Mouse (Mus musculus) mouse embryonic stem cell (cell line): Measurements from ENCODE around the gene Ubtf.

Source experiments
- in situ Hi-C, 2 experiments: fragments of 300-500 bp; cut with MboI; formaldehyde crosslinking; loops; 1 replicate in 1 of 2; 3 replicates in 1 of 2; pipeline ENCODE4 v1.14.3; 2019 to 2020; ENCODE audit warnings: low sequenced_read_pairs in 2 of 2, low pct_unique_long_range_greater_than_20kb in 1 of 2, mixed read lengths in 1 of 2; ENCODE audit not compliant: unreplicated experiment in 1 of 2

Gene Ubtf

GRCm38 (mm10) chr11:102327250-102327649 lies 7.7 kb upstream of the Ubtf start:
- in situ Hi-C loops, result no loop called here

GRCm38 (mm10) chr11:102323516-102323915 lies 4.0 kb upstream of the Ubtf start:
- in situ Hi-C loops, result loop anchor here in 1 of 2 experiments (5.0 kb wide), 1 partner anchor 84 kb away; the partner anchor contains the start of gene Slc25a39

- in situ Hi-C loops, result loop anchor here in 1 of 2 experiments (5.0 kb wide), 1 partner anchor 85 kb away; the partner anchor contains the start of gene Slc25a39
These were observed 2.4 kb upstream of the Ubtf start for GRCm38 (mm10) chr11:102321931-102322330.

GRCm38 (mm10) chr11:102320686-102321005 lies 1.1 kb upstream of the Ubtf start:
- in situ Hi-C loops, result loop anchor here in 1 of 2 experiments (5.0 kb wide), 1 partner anchor 87 kb away; the partner anchor contains the start of gene Slc25a39

- in situ Hi-C loops, result loop anchor here in 1 of 2 experiments (5.0 kb wide), 1 partner anchor 87 kb away; the partner anchor contains the start of gene Slc25a39
These were observed 571 bp upstream of the Ubtf start for GRCm38 (mm10) chr11:102319941-102320685.

- in situ Hi-C loops, result no loop called here
These were observed 749 bp downstream of the Ubtf start for GRCm38 (mm10) chr11:102318576-102319409.

- in situ Hi-C loops, result no loop called here
These were observed 1.5 kb downstream of the Ubtf start for GRCm38 (mm10) chr11:102317901-102318575.

- in situ Hi-C loops, result no loop called here
These were observed 2.1 kb downstream of the Ubtf start for GRCm38 (mm10) chr11:102317298-102317900.

GRCm38 (mm10) chr11:102316572-102317297 lies 2.8 kb downstream of the Ubtf start:
- in situ Hi-C loops, result no loop called here

- in situ Hi-C loops, result no loop called here
These were observed 3.6 kb downstream of the Ubtf start for GRCm38 (mm10) chr11:102315690-102316571.

- in situ Hi-C loops, result no loop called here
These were observed 5.2 kb downstream of the Ubtf start for GRCm38 (mm10) chr11:102314321-102314720.

GRCm38 (mm10) chr11:102312586-102312985 lies 7.0 kb downstream of the Ubtf start:
- in situ Hi-C loops, result no loop called here

GRCm38 (mm10) chr11:102311966-102312365 lies 7.6 kb downstream of the Ubtf start:
- in situ Hi-C loops, result no loop called here

- in situ Hi-C loops, result no loop called here
These were observed 8.5 kb downstream of the Ubtf start for GRCm38 (mm10) chr11:102310768-102311695.

- in situ Hi-C loops, result no loop called here
These were observed 9.5 kb downstream of the Ubtf start for GRCm38 (mm10) chr11:102309821-102310617.
